ENCODE assay signal across 15 mouse cellular contexts in genomic region chr4:4510180-4510920, GRCm38 (mm10).
"Had no signal": no experiment of that assay in that cellular context is flagged by ENCODE, and none has a peak within 500 bp of the region (broad histone marks: within the 10 kb centered on the region; RNA-seq: fewer than 3 reads in every experiment).

No protein-coding gene starts in this region.

- H3K4me1 ChIP-seq: limb, embryonic 12.5 days; liver, embryonic 15.5 days; neural tube, embryonic 12.5 days had no signal

- H3K9ac ChIP-seq: limb, embryonic 12.5 days; liver, embryonic 15.5 days; neural tube, embryonic 12.5 days had no signal

- H3K27ac ChIP-seq: kidney, postnatal 0 days; limb, embryonic 12.5 days; liver, embryonic 15.5 days; neural tube, embryonic 12.5 days had no signal

- H3K9me3 ChIP-seq: limb, embryonic 12.5 days; liver, embryonic 15.5 days; neural tube, embryonic 12.5 days had no signal

- H3K36me3 ChIP-seq: limb, embryonic 12.5 days; liver, embryonic 15.5 days; neural tube, embryonic 12.5 days had no signal

- ATAC-seq: lung, postnatal 0 days had no signal

- H3K4me2 ChIP-seq: limb, embryonic 12.5 days; liver, embryonic 11.5 days; liver, embryonic 15.5 days; neural tube, embryonic 12.5 days had no signal

- DNase-seq: kidney, adult 8-10 months; kidney, postnatal 36 days; layer of hippocampus, adult 9-11 months; layer of hippocampus, postnatal 36 days; lung, adult 2 months; lung, postnatal 36 days; midbrain, embryonic 14.5 days; right cerebral cortex, postnatal 14 days; thymus, postnatal 14 days had no signal

- H3K4me3 ChIP-seq: limb, embryonic 12.5 days; liver, embryonic 15.5 days; neural tube, embryonic 12.5 days had no signal

- H3K27me3 ChIP-seq: limb, embryonic 12.5 days; liver, embryonic 15.5 days; neural tube, embryonic 12.5 days had no signal
